Mouse (Mus musculus): ENCODE results near the gene Phc2. TPM values are rescaled to one million over a fixed set of nuclear protein-coding genes. Genes with fewer than 3 reads are reported as not detected.

Gene Phc2
- total RNA-seq, 2 experiments from 2014 or later = 99.6 to 102 TPM

DNA sequence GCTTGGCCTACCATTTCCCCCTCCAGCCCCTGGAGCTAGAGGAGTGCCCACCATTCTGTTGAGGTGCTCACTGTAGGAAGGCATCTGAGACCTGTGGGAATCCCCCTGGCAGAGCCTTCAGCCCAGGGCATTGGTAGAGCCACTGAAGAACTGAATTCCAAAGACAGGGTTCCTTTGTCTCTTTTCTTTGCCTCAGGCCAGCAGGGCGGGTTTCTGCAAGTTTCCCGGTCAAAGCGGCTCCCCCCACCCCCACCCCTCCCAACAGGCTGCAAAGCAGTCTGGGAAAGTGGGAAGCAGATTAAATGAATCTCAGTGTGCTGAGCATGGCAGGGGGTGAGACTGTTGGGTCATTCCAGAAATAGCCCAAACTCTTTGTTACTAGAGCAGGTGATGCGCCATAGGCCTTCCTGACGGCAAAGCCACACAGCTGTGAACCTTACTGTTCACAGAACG lies 82.7 kb downstream of the Phc2 start:
- no peak for DNase-seq (ENCODE audit: low spot score in 2 of 2)

DNA sequence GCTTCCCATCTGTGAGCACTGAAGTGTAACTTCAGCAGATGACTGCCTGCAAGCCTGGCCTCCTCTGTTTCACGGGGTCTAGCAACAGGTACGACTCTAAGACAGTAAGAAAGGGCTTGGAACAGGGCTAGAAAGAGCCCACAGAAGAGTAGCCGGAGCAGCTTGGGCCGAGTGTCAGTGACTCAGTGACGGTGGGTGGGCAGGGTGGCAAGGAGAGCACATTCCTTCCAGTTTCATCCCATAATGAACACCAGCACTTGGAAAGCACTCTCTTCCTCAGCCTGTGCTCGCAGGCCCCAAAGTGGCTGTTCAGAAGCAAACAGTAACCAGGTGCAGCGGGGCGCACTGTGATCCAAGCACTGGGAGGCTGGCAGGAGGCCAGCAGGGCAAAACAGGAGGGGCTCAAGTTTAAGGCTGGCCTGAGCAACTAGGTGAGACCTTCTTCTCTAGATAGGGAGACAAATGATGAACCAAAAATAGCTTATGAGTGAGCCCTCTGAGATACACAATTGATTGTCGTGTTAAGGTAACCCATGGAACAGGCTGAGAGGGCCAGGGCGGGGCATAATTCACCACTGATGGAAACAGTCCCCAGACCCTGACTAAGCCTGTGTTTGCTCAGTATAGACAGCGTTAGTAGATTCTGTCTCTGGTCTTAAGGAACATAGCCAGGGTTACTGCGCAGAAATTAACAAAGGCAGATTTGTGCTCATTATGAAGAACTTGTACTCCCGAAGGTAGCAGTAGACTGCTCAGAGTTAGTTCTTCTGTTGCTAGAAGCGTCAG lies 83.5 kb downstream of the Phc2 start:
- DNase-seq (ENCODE audit: low spot score in 2 of 2) = no peak

DNA sequence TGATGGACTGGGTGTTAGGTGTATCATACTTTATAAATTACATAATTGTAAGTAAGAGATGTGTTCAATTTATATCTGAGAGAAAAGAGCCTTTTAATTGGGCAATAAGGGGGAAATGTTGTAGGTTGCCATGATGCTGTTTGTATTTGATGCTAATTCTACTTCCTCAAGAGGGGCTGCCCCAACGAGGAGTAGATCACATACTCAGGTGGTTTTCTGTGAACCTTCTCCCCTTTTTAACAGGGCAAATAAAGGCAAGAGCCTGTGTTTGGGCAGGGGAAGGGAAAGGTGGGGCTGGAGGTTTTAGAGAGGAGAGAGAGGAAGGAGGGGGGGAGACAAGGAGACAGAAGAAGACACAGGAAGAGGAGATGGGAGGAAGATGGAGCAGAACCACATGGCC lies 86.4 kb downstream of the Phc2 start:
- no peak for DNase-seq (ENCODE audit: low spot score in 2 of 2)

DNA sequence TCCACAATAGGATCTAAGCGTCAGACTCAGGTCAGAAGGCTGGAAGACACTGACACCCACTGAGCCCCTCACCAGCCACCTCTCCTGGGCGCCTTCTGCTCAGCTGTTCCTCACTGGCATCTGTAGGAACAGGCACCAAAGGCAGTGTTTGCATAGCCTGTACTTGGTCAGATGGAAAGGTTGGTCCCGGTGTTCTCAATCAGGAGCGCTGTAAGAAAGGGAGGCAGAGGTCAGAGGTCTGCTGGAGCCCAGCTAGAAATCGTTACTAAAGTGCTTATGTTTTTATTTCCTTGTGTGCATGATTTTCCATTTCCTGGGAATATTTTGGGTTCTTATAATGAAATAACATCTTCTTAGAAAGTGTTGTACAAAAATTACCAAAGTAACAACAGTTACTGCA lies 87.4 kb downstream of the Phc2 start:
- no peak for DNase-seq (ENCODE audit: low spot score in 2 of 2)

DNA sequence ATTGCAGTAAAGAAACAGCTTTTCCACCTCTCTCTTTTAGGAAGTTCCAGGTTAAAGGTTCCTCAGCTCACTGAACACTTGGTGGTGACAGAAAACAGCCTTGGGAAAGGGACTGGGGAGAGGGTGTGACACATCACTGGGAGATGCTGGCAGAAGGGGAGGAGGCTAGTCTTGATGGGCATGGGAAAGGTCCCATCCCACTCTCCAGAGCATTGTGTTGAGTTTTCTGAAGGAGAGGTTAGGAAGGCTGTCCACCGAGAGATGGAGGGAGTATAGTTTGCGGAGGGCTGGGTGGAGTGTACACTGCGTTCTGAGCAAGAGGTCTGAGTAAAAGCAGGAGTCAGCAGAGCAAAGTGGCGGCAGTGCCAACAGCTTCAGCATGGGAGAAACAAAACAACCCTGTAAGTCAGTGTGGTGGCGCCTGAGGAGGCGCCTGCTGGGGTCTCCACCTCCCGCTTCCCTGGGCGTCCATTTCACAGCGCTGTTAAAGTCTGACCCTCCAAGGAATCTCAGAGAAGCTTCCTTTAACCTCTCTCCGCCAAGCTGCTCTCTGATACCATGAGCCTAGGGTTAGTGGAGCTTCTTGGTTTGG lies 88.0 kb downstream of the Phc2 start:
- DNase-seq (ENCODE audit: low spot score in 2 of 2) = no peak

DNA sequence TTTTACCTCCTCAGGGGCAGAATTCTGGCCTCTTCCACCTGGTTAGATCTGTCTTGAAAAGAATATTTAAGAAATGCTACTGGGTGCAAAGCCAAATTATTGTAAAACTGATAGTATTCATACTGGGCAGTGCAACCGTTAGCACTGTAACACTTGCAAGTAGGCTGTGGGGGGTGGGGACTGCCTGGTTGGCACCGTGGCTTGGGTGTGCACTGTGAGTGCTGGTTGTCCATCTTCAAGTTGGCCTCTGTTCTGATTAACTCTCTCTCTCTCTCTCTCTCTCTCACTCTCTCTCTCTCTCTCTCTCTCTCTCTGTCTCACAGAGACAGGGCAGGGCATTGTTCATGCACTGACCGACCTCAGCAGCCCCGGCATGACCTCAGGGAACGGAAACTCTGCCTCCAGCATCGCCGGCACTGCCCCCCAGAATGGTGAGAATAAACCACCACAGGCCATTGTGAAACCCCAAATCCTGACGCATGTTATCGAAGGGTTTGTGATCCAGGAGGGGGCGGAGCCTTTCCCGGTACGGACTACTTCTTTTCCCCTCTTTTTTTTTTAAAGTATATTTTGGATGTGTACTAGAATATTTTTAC lies 88.6 kb downstream of the Phc2 start:
- DNase-seq (ENCODE audit: low spot score in 2 of 2) = no peak

DNA sequence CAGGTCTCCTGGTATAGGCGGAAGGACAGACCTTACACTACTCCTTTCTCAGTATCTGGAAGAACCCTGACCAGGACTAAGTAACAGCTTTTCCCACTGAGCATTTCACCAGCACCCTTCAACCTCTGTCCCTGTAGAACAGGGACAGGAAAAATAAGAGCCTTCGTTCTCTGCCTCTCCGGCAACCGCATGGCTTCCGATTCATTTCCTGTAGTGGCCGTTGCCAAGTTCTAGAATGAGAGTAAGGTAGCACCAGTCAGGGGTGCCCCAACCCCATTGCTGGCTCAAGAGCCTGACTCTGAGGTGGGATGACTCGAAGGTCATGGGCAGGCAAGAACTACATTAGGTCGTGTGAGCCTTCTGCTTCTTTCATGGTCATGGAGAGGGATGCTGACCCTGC lies 90.7 kb downstream of the Phc2 start:
- no peak for DNase-seq (ENCODE audit: low spot score in 2 of 2)

DNA sequence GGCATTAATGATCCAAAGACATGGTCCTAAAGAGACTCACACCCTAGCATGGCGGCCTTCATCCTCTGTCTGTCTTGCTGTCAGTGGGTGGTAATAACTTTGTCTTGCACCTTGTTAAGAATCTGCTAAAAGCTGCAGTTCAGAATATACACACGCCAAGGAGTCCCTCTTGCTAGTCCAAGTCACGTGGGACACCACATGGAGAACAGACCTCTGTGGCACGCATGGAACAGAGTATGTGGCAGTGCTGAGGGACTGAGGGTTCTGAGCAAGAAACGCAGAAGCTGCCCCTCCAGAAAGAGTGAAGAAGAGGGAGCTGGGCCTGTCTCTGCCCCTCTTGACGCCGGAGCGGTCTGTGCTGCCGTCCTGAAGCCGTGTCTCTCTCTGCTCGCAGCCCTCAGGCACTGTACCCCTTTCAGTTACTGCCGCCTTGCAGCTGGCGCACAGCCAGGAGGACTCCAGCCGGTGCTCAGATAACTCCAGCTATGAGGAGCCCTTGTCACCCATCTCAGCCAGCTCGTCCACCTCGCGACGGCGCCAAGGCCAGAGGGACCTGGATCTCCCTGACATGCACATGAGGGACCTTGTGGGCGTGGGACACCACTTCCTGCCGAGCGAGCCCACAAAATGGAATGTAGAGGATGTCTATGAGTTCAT lies 93.2 kb downstream of the Phc2 start:
- no peak for DNase-seq (ENCODE audit: low spot score in 2 of 2)

DNA sequence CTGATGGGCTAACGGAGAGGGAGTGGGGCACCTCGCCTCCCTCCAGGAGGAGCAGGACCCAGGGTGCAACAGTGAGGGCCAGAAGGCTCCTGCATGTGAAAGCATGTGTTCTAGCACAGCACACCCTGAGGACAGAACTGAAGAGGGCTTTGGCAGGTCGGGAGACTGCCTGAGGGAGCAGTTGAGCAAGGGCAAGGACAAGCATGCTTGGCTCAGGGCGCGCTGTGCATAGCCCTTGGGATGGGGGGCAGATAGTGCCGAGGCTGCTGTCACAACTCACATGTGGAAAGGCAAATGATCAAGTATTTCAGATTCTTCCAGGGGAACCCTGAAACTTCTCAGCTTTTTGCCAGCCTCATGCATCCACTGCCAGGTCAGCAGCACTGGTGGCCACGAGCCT lies 93.8 kb downstream of the Phc2 start:
- DNase-seq (ENCODE audit: low spot score in 2 of 2) = no peak

DNA sequence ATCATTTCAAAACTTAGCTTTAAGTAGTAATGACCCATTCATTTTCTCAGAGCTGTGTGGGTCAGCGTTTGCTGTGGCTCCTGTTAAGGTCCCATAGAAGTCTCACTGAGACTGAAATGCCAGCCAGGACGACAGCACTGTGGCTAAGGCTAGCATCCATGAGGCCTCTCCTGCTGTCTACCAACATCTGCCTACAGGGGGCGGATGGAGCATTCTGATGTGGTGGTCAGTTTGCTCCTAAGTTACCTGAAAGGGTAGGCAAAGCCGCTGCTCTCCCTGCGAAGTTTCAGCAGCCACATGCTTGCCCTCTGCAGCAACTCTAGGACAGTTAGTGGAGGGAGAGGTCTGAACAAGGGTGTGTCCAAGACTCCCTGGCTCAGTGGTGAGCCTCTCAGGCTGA lies 96.5 kb downstream of the Phc2 start:
- no peak for DNase-seq (ENCODE audit: low spot score in 2 of 2)

DNA sequence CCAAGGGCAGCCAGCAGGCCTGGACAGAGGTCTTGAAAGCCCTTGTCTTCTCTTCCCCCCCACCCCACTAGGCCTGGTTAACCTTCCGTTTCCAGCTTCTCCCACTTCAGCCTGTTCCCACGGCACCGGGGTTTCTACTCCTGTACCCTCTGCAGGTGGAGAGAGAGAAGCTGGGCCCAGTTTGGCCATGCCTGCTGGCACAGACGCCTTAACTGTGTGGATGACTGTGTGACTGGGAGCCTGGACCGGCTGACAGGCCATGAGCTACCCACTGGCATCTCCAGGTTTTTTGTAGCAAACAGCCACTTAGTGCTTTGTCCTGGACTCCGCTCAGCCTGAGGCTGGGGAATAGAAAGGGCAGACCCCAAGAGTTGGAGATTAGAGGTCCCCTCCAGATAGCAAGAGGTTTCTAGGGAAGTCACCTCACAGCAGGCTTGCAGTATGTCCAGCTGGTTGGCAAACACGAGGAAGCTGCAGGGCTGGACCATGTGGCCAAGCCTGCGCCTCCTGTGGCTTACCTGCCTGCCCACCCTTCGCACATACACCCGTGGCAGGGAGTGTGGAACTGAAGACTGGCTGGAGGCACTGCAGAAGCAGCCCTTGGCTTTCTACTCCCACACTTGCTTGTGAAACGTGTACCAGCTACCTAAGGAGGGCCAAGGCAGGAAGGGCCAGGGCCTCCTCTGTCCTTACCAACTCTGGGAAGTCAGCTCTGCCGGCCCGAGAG lies 97.7 kb downstream of the Phc2 start:
- DNase-seq (ENCODE audit: low spot score in 2 of 2) = no peak

DNA sequence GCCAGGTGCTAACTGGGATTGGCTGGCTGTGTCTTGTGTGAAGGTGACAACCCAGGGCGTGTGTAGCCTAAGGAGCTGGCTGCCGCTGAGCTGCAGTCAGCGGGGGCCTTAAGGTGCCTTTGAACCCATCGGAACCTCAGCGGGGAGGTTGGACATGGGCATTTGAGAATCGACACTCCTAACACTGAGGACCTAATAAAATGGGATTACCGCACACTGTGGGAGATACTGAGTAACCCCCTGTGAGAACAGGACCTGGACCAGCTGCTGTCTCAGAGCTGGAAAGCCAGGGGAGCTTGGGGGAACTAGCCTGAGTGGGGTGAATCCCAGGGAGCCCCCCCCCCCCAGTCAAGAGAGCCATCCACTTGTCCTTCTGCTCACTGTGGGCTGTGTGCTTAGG lies 99.1 kb downstream of the Phc2 start:
- no peak for DNase-seq (ENCODE audit: low spot score in 2 of 2)

DNA sequence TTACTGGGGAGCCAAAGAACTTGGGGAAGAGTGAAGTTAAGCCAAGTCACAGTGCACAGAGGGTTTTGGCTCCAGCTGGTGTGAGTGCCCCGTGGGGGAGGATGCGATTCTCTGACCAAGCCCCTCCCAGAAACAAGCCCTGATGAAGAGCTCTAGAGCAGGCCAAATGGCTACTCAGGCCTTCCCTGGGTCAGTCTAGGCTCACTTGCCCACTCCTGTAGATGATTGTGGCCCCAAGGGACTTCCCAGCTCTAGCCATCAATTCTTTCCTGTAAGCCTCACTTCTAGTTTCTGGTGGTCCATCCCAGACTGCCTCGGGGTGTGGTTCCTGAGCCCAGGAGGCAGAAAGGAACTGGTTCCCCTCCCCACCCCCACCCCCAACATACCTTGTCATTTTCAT lies 100.6 kb downstream of the Phc2 start, which contains the start of gene A3galt2:
A3galt2 (plus strand) TSS at position 301 of the 400 bp plus-strand sequence.
- DNase-seq (ENCODE audit: low spot score in 2 of 2) = no peak

DNA sequence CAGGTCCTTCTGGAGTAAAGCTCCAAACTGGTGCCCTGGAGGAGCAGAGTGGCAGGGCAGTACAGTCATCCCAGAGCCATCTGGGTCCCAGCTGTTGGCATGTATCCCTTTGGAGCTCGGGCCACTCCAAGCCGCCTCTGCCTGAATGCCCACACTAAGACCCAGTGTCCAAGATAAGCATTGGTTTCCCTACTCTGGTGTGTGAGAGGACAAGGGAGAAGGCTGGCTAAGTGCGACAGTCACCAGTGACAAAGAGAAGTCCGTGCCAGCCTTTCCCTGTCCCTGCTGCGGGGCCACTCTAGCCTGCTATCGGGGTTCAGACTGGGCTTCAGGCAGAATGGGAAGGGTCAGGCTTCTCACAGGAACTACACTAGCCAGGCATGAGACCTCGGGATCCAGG lies 101.4 kb downstream of the Phc2 start:
- DNase-seq (ENCODE audit: low spot score in 2 of 2) = no peak

DNA sequence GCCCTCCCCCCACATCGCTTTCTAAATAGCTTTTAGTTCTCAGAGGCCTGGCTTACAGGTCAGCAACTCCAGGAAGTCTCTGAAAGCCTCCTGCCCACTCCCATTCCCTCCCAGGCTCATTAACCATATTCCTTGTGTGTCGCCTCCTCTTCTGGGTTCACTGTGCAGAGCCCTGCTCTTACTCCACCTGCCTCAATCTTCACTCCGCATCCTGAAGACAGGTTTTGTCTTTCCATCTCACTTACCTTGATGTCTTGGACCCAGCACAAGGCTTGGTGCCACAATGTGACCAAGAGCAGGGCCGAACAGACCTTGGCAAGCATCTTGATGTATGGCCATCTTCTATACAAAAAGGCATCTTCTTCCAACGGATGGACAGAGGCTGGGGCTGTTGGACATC lies 104.7 kb downstream of the Phc2 start:
- no peak for DNase-seq (ENCODE audit: low spot score in 2 of 2)

DNA sequence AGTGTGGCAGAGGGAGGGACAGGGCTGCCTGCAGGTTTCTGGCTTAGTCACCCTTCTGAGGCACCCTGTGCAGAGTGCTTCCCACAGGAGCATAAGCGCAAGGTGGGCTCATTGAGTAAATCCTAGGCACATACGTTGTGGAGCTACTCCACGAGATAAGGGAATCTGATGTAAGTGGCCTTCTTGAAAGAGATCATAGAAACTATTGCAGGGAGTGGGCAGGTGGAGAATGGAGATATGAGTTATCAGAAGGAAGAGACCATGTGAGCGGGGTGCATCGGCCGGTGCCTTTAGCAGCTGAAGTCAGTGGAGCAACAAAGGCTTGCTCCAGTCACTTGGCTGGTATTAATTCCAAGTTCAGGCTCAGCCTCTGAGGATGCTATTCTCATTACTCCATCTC lies 105.5 kb downstream of the Phc2 start:
- no peak for DNase-seq (ENCODE audit: low spot score in 2 of 2)

DNA sequence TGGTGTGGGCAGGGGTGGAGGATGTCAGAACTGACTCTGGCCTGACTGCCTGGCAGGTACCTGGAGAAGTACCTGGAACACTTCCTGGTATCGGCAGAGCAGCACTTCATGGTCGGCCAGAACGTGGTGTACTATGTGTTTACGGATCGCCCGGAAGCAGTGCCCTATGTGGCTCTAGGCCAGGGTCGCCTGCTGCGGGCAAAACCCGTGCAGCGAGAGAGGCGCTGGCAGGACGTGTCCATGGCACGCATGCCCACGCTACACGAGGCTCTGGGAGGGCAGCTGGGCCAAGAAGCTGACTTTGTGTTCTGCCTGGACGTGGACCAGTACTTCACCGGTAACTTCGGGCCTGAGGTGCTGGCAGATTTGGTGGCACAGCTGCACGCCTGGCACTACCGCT lies 112.4 kb downstream of the Phc2 start:
- DNase-seq (ENCODE audit: low spot score in 2 of 2) = no peak

DNA sequence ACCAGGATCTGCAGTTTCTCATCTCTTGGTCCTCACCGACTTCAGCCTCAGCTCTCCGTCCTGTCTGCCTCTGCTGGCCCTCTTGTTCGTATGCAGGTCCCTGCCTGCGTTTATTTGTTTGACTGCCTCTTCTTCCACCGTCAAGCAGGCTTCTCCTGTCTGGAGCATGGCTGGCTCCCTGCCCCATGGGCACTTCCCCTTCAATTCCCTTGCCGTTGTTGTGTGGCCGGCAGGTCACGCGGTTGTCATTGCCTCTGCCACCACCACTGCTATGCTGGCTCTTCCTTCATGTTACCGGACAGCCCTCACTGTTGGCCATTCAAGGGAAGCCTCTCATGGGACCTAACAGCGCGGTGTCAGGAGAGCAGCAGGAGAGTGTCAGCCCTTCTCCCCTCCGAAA lies 113.6 kb downstream of the Phc2 start:
- no peak for DNase-seq (ENCODE audit: low spot score in 2 of 2)

DNA sequence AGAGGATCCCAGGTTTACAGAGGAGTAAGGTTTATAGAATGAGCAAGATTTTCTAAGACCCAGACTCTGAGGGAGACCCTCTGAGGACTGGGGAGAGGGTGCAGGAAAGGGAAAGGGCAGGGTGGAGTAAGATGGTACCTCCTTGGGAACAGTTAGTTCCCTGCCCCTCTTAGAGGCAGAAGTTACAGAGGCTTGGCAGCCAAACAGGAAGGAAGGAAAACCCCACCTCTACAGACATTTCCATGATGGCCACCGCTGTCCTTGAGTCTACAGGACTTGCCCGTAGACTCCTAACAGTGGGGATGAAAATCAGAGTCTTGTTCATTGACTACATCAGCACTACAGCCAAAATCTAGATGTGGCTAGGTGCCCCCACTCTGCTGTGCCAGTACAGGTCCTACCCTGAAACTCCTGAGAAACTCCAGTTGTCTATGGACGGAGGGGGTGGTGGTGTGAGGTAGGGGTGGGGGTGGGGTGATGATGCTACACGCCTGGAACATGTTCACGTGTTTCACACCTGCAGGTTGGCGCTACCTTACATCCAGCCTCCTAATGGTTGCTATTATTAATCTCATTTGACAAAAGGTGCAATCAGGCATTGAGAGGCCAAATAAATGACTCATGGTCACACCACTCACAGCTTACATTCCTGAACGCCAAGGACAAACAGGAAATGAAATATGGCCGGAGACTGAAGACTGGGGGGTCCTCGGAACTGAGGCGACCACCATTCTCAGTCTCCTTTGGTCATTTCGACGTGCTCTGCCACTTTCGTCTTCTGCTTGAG lies 115.3 kb downstream of the Phc2 start:
- no peak for DNase-seq (ENCODE audit: low spot score in 2 of 2)

DNA sequence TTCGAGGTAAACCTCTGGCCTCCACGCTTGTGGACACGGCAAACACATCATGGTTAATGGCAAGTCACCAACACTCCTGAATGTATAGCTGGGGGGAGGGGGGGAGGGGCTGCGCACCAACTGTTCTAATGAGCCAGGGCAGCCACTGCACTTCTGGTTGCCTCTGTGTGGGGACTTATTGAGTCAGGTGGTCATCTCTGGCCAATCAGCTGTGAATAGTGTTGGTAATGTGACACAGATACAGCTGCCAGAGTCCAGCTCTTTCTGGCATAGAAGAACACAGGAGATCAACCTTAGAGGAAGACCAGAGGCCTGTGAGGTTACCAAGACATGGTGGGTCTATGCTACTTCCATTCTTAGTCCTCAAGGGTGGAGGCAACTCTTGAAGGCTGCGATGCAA lies 116.2 kb downstream of the Phc2 start:
- no peak for DNase-seq (ENCODE audit: low spot score in 2 of 2)

DNA sequence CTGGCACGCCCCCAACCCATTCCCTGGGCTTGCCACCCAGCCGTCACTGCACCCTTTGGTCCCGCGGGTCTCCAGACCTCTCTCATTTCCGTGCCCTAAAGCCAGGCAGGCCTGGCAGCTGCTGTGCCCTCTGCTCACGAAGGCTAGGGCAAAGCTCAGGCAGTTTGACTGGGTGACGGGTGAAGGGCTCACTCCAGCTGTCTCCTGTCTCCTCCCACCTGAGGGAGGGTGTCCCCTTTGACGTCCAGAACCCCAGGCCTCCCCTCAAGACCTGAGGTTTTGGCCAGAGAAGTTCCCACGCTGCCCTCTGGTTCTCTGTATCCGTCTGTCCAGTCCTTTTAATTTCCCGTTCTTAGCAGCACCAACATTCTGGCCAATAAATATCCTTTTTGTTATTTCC lies 119.3 kb downstream of the Phc2 start:
- DNase-seq (ENCODE audit: low spot score in 2 of 2) = no peak
